Comparison of ENCODE assay signal across 8 mouse cellular contexts in genomic region chr17:82957409-82957808, GRCm38 (mm10).
DNase-seq lines count a peak whose midpoint lies in the region; ATAC-seq and TF ChIP-seq lines count a peak whose summit lies in the region.

No protein-coding gene starts in this region.

- no peak for ATAC-seq in heart, postnatal 0 days (ENCODE audit: insufficient read depth, low read depth)
- ATAC-seq in heart, embryonic 11.5 days (replicated peaks; ENCODE audit: insufficient number of reproducible peaks, low FRiP score, low TSS enrichment), result no peak
- ATAC-seq in limb, embryonic 14.5 days (ENCODE audit: low FRiP score, low read depth), result no peak

- peak; percentile 73 for TF ChIP-seq CTCF in heart, postnatal 0 days (IDR thresholded peaks at IDR 0.05; ENCODE audit: low read depth)
- no peak for TF ChIP-seq CTCF in testis, adult 2 months (IDR thresholded peaks at IDR 0.05; ENCODE audit: control insufficient read depth, insufficient read depth, insufficient replicate concordance, low read depth, low read length)

- no peak for TF ChIP-seq EP300 in heart, postnatal 0 days (IDR thresholded peaks at IDR 0.05; ENCODE audit: low read depth)

- no peaks in the 10 kb centered on the region for H3K9me3 ChIP-seq in heart, postnatal 0 days (replicated peaks; ENCODE audit: control insufficient read depth, low read length)
- no peaks in the 10 kb centered on the region for H3K9me3 ChIP-seq in heart, embryonic 11.5 days (replicated peaks; ENCODE audit: control insufficient read depth, low read length)
- H3K9me3 ChIP-seq in limb, embryonic 14.5 days (ENCODE audit: control insufficient read depth, low read length), result no peaks in the 10 kb centered on the region

- 44% methylated on average over 4 of the region's 4 CpGs for WGBS in heart, postnatal 0 days
- 45% methylated on average over 4 of the region's 4 CpGs for WGBS in heart, embryonic 11.5 days (ENCODE audit: insufficient replicate concordance)
- 25% methylated on average over 4 of the region's 4 CpGs for WGBS in limb, embryonic 14.5 days

- H3K4me3 ChIP-seq in heart, postnatal 0 days (ENCODE audit: low read depth, low read length), result no peak overlapping the region
- no peak overlapping the region for H3K4me3 ChIP-seq in heart, embryonic 11.5 days (ENCODE audit: low read depth, low read length)
- peak overlapping the region; percentile 53; the same call in 1 of the 2 replicates for H3K4me3 ChIP-seq in testis, adult 2 months (ENCODE audit: control insufficient read depth, low read depth, low read length)
- no peak overlapping the region for H3K4me3 ChIP-seq in limb, embryonic 14.5 days (replicated peaks; ENCODE audit: low read length)

- no peaks in the 10 kb centered on the region for H3K27me3 ChIP-seq in heart, postnatal 0 days (ENCODE audit: control insufficient read depth, insufficient read depth, low read length)
- H3K27me3 ChIP-seq in heart, embryonic 11.5 days (ENCODE audit: control insufficient read depth, insufficient read depth, low read length), result no peaks in the 10 kb centered on the region
- no peaks in the 10 kb centered on the region for H3K27me3 ChIP-seq in testis, adult 2 months (ENCODE audit: control insufficient read depth, insufficient read depth, low read length)
- no peaks in the 10 kb centered on the region for H3K27me3 ChIP-seq in limb, embryonic 14.5 days (ENCODE audit: control insufficient read depth, insufficient read depth, low read length)

- peak; percentile 71 for DNase-seq in heart, postnatal 0 days (ENCODE audit: low spot score)
- no peak for DNase-seq in testis, postnatal 14 days (ENCODE audit: low spot score)
- peak; percentile 66 for DNase-seq in embryo, embryonic 9.5 days (ENCODE audit: extremely low spot score)
- DNase-seq in limb, embryonic 14.5 days (ENCODE audit: low spot score), result peak; percentile 88
- no peak for DNase-seq in spleen, postnatal 36 days (ENCODE audit: low spot score in 2 of 2)
- no peak for DNase-seq in ovary, adult 18-20 months (ENCODE audit: low spot score)

- no peak overlapping the region for H3K9ac ChIP-seq in heart, postnatal 0 days (replicated peaks; ENCODE audit: low read depth, low read length)
- H3K9ac ChIP-seq in heart, embryonic 11.5 days (ENCODE audit: low read depth, low read length), result no peak overlapping the region
- no peak overlapping the region for H3K9ac ChIP-seq in limb, embryonic 14.5 days (ENCODE audit: low read depth, low read length, severe bottlenecking)

- H3K4me1 ChIP-seq in heart, postnatal 0 days (ENCODE audit: control insufficient read depth, insufficient read depth), result no peaks in the 10 kb centered on the region
- no peaks in the 10 kb centered on the region for H3K4me1 ChIP-seq in heart, embryonic 11.5 days (ENCODE audit: control insufficient read depth, insufficient read depth, low read length)
- peaks cover 12% of the 10 kb centered on the region for H3K4me1 ChIP-seq in testis, adult 2 months (ENCODE audit: control insufficient read depth, insufficient read depth, low read length)
- H3K4me1 ChIP-seq in limb, embryonic 14.5 days (ENCODE audit: control insufficient read depth, insufficient read depth, low read length), result no peaks in the 10 kb centered on the region

- no peak overlapping the region for H3K27ac ChIP-seq in heart, postnatal 0 days (ENCODE audit: low read depth)
- H3K27ac ChIP-seq in heart, embryonic 11.5 days (ENCODE audit: low read depth, low read length), result no peak overlapping the region
- no peak overlapping the region for H3K27ac ChIP-seq in testis, adult 2 months (ENCODE audit: control insufficient read depth, insufficient read depth, low read depth, low read length)
- no peak overlapping the region for H3K27ac ChIP-seq in limb, embryonic 14.5 days (replicated peaks; ENCODE audit: low read depth, low read length)

- no peaks in the 10 kb centered on the region for H3K36me3 ChIP-seq in heart, postnatal 0 days (replicated peaks; ENCODE audit: control insufficient read depth, insufficient read depth, low read length)
- H3K36me3 ChIP-seq in heart, embryonic 11.5 days (ENCODE audit: control insufficient read depth, insufficient read depth, low read length), result no peaks in the 10 kb centered on the region
- peaks cover 1% of the 10 kb centered on the region; the same call in 1 of the 2 replicates for H3K36me3 ChIP-seq in testis, adult 2 months (ENCODE audit: control insufficient read depth, insufficient read depth, low read length)
- H3K36me3 ChIP-seq in limb, embryonic 14.5 days (ENCODE audit: control insufficient read depth, insufficient read depth, low read length), result no peaks in the 10 kb centered on the region

- TF ChIP-seq POLR2A in testis, adult 2 months (IDR thresholded peaks at IDR 0.05; ENCODE audit: control insufficient read depth, low read depth, low read length), result no peak
- no peak for TF ChIP-seq POLR2A in limb, embryonic 14.5 days (IDR thresholded peaks at IDR 0.05; ENCODE audit: borderline replicate concordance, extremely low read depth, insufficient read depth, insufficient read length)

- no peak overlapping the region for H3K4me2 ChIP-seq in heart, postnatal 0 days (ENCODE audit: low read depth, low read length)
- no peak overlapping the region for H3K4me2 ChIP-seq in heart, embryonic 11.5 days
- no peak overlapping the region for H3K4me2 ChIP-seq in limb, embryonic 14.5 days (replicated peaks; ENCODE audit: low read depth, low read length, severe bottlenecking)

Comparison
In these comparisons a context has a peak if more than half of its experiments do, and no peak if none do; other contexts are left out.
1. DNase-seq: peak in heart, postnatal 0 days (single experiment), embryo, embryonic 9.5 days (single experiment) and limb, embryonic 14.5 days (single experiment); none in testis, postnatal 14 days (single experiment), spleen, postnatal 36 days (0 of 2) and ovary, adult 18-20 months (single experiment).